Mouse (Mus musculus): ENCODE results near the gene Bola2. TPM values are rescaled to one million over a fixed set of nuclear protein-coding genes. Genes with fewer than 3 reads are reported as not detected.

Bola2 gene
- polyA plus RNA-seq, 1 experiment from 2014 or later, result 145 TPM

GRCm38 (mm10) chr7:126693256-126693655, 1.9 kb upstream of the Bola2 start:
- Histone ChIP-seq H3K4me3 (replicated peaks; ENCODE audit: low read depth, low read length) (no peak overlapping the region), H3K4me1 (replicated peaks; ENCODE audit: insufficient read depth, low read length) (peaks cover 7% of the 10 kb centered on the region), H3K36me3 (ENCODE audit: insufficient read depth, low read length) (peaks cover 15% of the 10 kb centered on the region; the same call in 1 of the 2 replicates), H3K27ac (no peak overlapping the region), H3K9me3 (replicated peaks; ENCODE audit: low read length) (no peaks in the 10 kb centered on the region), H3K27me3 (ENCODE audit: insufficient read depth, low read length) (no peaks in the 10 kb centered on the region), H3K9ac (ENCODE audit: low read depth, low read length) (no peak overlapping the region), H3K4me2 (ENCODE audit: low read length) (no peak overlapping the region)
- WGBS, result 33% methylated on average over 3 of the region's 3 CpGs
- ATAC-seq (replicated peaks; ENCODE audit: low FRiP score, low read depth), result no peak
- TF ChIP-seq CTCF (IDR thresholded peaks at IDR 0.05; ENCODE audit: low read depth), result peak; percentile 94
- DNase-seq (ENCODE audit: low spot score), result peak; percentile 90

GRCm38 (mm10) chr7:126693781-126694180, 1.4 kb upstream of the Bola2 start:
- no peak for ATAC-seq (replicated peaks; ENCODE audit: low FRiP score, low read depth)
- Histone ChIP-seq H3K9me3 (replicated peaks; ENCODE audit: low read length) (no peaks in the 10 kb centered on the region), H3K27ac (no peak overlapping the region), H3K36me3 (ENCODE audit: insufficient read depth, low read length) (peaks cover 15% of the 10 kb centered on the region; the same call in 1 of the 2 replicates), H3K4me3 (replicated peaks; ENCODE audit: low read depth, low read length) (no peak overlapping the region), H3K4me1 (replicated peaks; ENCODE audit: insufficient read depth, low read length) (peaks cover 7% of the 10 kb centered on the region), H3K27me3 (ENCODE audit: insufficient read depth, low read length) (no peaks in the 10 kb centered on the region), H3K4me2 (ENCODE audit: low read length) (no peak overlapping the region), H3K9ac (ENCODE audit: low read depth, low read length) (no peak overlapping the region)
- no peak for DNase-seq (ENCODE audit: low spot score)
- TF ChIP-seq CTCF (IDR thresholded peaks at IDR 0.05; ENCODE audit: low read depth), result no peak
- WGBS, result 79% methylated on average over 7 of the region's 7 CpGs

- H3K36me3 ChIP-seq (ENCODE audit: insufficient read depth, low read length), result peaks cover 15% of the 10 kb centered on the region; the same call in 1 of the 2 replicates
- peak overlapping the region; percentile 77 for H3K4me3 ChIP-seq (replicated peaks; ENCODE audit: low read depth, low read length)
- H3K4me2 ChIP-seq (ENCODE audit: low read length), result peak overlapping the region; percentile 83
- H3K27me3 ChIP-seq (ENCODE audit: insufficient read depth, low read length), result no peaks in the 10 kb centered on the region
- DNase-seq (ENCODE audit: low spot score), result peak; percentile 18
- peaks cover 7% of the 10 kb centered on the region for H3K4me1 ChIP-seq (replicated peaks; ENCODE audit: insufficient read depth, low read length)
- H3K9me3 ChIP-seq (replicated peaks; ENCODE audit: low read length), result no peaks in the 10 kb centered on the region
- H3K27ac ChIP-seq, result no peak overlapping the region; the same call in 1 of the 2 replicates
- H3K9ac ChIP-seq (ENCODE audit: low read depth, low read length), result 0 out of 2 replicates have a peak overlapping the region, but pooled peaks have one; percentile 31
- 26% methylated on average over 10 of the region's 10 CpGs for WGBS
- no peak for TF ChIP-seq CTCF (IDR thresholded peaks at IDR 0.05; ENCODE audit: low read depth)
- no peak for ATAC-seq (replicated peaks; ENCODE audit: low FRiP score, low read depth)
These were observed 655 bp upstream of the Bola2 start for GRCm38 (mm10) chr7:126694441-126695051.

- TF ChIP-seq CTCF (IDR thresholded peaks at IDR 0.05; ENCODE audit: low read depth), result peak; percentile 98
- DNase-seq (ENCODE audit: low spot score) (peak; percentile 99), ATAC-seq (replicated peaks; ENCODE audit: low FRiP score, low read depth) (peak; percentile 93)
- Histone ChIP-seq H3K9ac (ENCODE audit: low read depth, low read length) (peak within 1 kb of the TSS; percentile 88), H3K4me1 (replicated peaks; ENCODE audit: insufficient read depth, low read length) (peaks cover 7% of the 10 kb centered on the region), H3K4me2 (ENCODE audit: low read length) (peak within 1 kb of the TSS; percentile 83), H3K27me3 (ENCODE audit: insufficient read depth, low read length) (no peaks in the 10 kb centered on the region), H3K36me3 (ENCODE audit: insufficient read depth, low read length) (peaks cover 13% of the 10 kb centered on the region; the same call in 1 of the 2 replicates), H3K4me3 (replicated peaks; ENCODE audit: low read depth, low read length) (peak within 1 kb of the TSS; percentile 77), H3K9me3 (replicated peaks; ENCODE audit: low read length) (no peaks in the 10 kb centered on the region), H3K27ac (peak within 1 kb of the TSS; percentile 98)
- under 1% methylated on average over 40 of the region's 40 CpGs for WGBS
These were observed 518 bp downstream of the Bola2 start, which contains the start of gene Slx1b for GRCm38 (mm10) chr7:126695631-126696207. Gene Slx1b, minus strand, starts transcription at chr7:126695784.

- Histone ChIP-seq H3K4me1 (replicated peaks; ENCODE audit: insufficient read depth, low read length) (peaks cover 9% of the 10 kb centered on the region), H3K9ac (ENCODE audit: low read depth, low read length) (peak overlapping the region; percentile 70), H3K4me2 (ENCODE audit: low read length) (peak overlapping the region; percentile 78), H3K27ac (peak overlapping the region; percentile 37; the same call in 1 of the 2 replicates), H3K27me3 (ENCODE audit: insufficient read depth, low read length) (no peaks in the 10 kb centered on the region), H3K36me3 (ENCODE audit: insufficient read depth, low read length) (peaks cover 9% of the 10 kb centered on the region; the same call in 1 of the 2 replicates), H3K9me3 (replicated peaks; ENCODE audit: low read length) (no peaks in the 10 kb centered on the region), H3K4me3 (replicated peaks; ENCODE audit: low read depth, low read length) (peak overlapping the region; percentile 77)
- DNase-seq (ENCODE audit: low spot score) (no peak), ATAC-seq (replicated peaks; ENCODE audit: low FRiP score, low read depth) (no peak)
- TF ChIP-seq CTCF (IDR thresholded peaks at IDR 0.05; ENCODE audit: low read depth), result no peak
- WGBS, result 3% methylated on average over 17 of the region's 17 CpGs
These were observed 1.1 kb downstream of the Bola2 start for GRCm38 (mm10) chr7:126696303-126696702.

- WGBS, result 73% methylated on average over 3 of the region's 3 CpGs
- H3K4me2 ChIP-seq (ENCODE audit: low read length), result peak overlapping the region; percentile 78
- H3K27me3 ChIP-seq (ENCODE audit: insufficient read depth, low read length), result no peaks in the 10 kb centered on the region
- H3K4me1 ChIP-seq (replicated peaks; ENCODE audit: insufficient read depth, low read length), result peaks cover 11% of the 10 kb centered on the region
- no peak for TF ChIP-seq CTCF (IDR thresholded peaks at IDR 0.05; ENCODE audit: low read depth)
- no peaks in the 10 kb centered on the region for H3K9me3 ChIP-seq (replicated peaks; ENCODE audit: low read length)
- H3K4me3 ChIP-seq (replicated peaks; ENCODE audit: low read depth, low read length), result peak overlapping the region; percentile 77; the same call in 1 of the 2 replicates
- H3K36me3 ChIP-seq (ENCODE audit: insufficient read depth, low read length), result peaks cover 6% of the 10 kb centered on the region; the same call in 1 of the 2 replicates
- peak overlapping the region; percentile 70; the same call in 1 of the 2 replicates for H3K9ac ChIP-seq (ENCODE audit: low read depth, low read length)
- no peak overlapping the region for H3K27ac ChIP-seq
- ATAC-seq (replicated peaks; ENCODE audit: low FRiP score, low read depth), result no peak
- no peak for DNase-seq (ENCODE audit: low spot score)
These were observed 1.7 kb downstream of the Bola2 start for GRCm38 (mm10) chr7:126696886-126697285.

Data from kidney, postnatal 0 days (tissue).